Mouse (Mus musculus) testis, adult 2 months (tissue): ENCODE measurements at regions not wholly inside any gene's neighbourhood (a gene's known extent, or its start where the extent isn't known, plus 50 kb on each side); places are given as distances from the start of the nearest gene placed in this dataset.

Experiments
- H3K27ac ChIP-seq: fragments of 200-500 bp; 2 replicates; pipeline ENCODE4 v1.5.1; 2012; ENCODE audit warnings: low read depth, low read length; ENCODE audit not compliant: control insufficient read depth, insufficient read depth
- H3K27me3 ChIP-seq: fragments of 200-500 bp; 2 replicates; pipeline ENCODE4 v1.6.1; 2012; ENCODE audit warnings: mild to moderate bottlenecking, low read length, moderate library complexity; ENCODE audit not compliant: control insufficient read depth, insufficient read depth
- H3K36me3 ChIP-seq: fragments of 200-500 bp; 2 replicates; pipeline ENCODE4 v1.6.1; 2012; ENCODE audit warnings: mild to moderate bottlenecking, low read length; ENCODE audit not compliant: control insufficient read depth, insufficient read depth
- H3K4me1 ChIP-seq: fragments of 200-500 bp; 2 replicates; pipeline ENCODE4 v1.6.1; 2012; ENCODE audit warnings: low read length; ENCODE audit not compliant: control insufficient read depth, insufficient read depth
- H3K4me3 ChIP-seq: fragments of 200-500 bp; 2 replicates; pipeline ENCODE4 v1.5.1; 2012; ENCODE audit warnings: low read depth, mild to moderate bottlenecking, low read length, moderate library complexity, mixed read lengths; ENCODE audit not compliant: control insufficient read depth
- CTCF ChIP-seq: fragments of 200-500 bp; IDR thresholded peaks from 2 replicates; pipeline ENCODE4 v1.5.1; 2012; ENCODE audit warnings: low read depth, mild to moderate bottlenecking, inconsistent platforms, low read length, moderate library complexity; ENCODE audit not compliant: control insufficient read depth, insufficient read depth, insufficient replicate concordance
- POLR2A ChIP-seq: fragments of 200-500 bp; IDR thresholded peaks from 2 replicates; pipeline ENCODE4 v1.6.1; 2012; ENCODE audit warnings: low read depth, mild to moderate bottlenecking, inconsistent platforms, low read length, moderate library complexity; ENCODE audit not compliant: control insufficient read depth

DNA sequence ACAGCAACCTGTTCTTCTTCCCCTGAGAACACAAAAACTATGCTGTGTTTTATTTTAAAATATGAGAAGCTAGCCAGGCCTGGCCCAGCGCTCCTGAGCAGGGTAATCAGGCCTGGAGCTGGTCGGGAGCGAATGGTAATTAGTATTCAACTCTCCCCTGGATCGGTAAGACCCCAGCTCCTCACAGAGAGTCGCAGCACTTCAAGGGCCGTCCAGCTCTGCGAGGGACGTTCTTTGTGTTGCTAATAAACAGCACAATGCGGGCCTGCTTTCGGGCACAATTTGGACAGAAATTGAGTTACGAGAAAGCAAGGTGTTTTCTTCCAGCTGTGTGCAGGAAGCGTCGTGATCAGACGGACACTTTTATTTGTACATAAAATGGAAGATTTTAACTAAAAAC lies 69.5 kb upstream of the Spaca7 start:
- TF ChIP-seq POLR2A (no peak), CTCF (no peak)
- Histone ChIP-seq H3K27ac (no peak overlapping the region), H3K4me1 (peaks cover 5% of the 10 kb centered on the region), H3K36me3 (no peaks in the 10 kb centered on the region), H3K4me3 (peak overlapping the region; percentile 26), H3K27me3 (no peaks in the 10 kb centered on the region)

DNA sequence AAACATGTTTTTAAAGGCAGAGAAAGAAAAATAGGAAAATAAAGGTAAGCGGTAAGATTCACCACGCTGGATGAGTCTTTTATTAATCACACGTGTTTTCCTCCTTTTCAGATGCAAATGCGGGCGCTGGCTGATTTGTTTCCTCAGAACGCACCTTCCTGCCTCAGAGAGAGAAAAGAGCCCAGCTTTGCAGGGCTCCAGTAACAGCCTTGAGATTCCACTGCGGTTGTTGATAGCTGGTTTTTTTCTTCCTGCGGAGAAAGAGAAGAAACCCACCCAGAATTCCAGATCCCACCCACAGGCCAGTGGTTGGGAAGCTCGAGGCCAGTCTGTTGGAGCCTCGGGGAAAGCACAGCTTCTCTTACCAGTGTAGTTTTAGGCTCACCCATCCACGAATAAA lies 68.6 kb upstream of the Spaca7 start:
- no peak for TF ChIP-seq POLR2A
- TF ChIP-seq CTCF, result no peak
- peaks cover 5% of the 10 kb centered on the region for H3K4me1 ChIP-seq
- no peaks in the 10 kb centered on the region for H3K36me3 ChIP-seq
- no peak overlapping the region for H3K4me3 ChIP-seq
- no peak overlapping the region for H3K27ac ChIP-seq
- no peaks in the 10 kb centered on the region for H3K27me3 ChIP-seq

DNA sequence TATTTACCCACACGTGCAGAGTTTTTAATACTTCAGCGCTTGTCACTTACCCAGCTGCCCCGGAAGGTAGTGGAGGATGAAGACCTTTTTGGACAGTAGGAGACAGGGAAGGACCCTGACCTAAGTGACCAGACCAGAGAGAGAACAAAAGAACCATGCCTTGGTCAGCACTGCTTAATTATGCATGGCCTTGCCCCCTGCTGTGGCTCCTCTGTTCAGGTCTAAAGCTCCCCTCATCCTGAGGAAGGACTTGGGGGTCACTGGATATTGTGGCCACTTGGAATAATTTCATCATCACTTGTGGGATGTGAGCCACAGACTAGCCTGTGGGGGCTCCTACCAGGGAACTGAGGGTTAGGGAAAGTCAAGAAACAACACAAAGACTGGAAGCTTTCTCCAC lies 68.1 kb upstream of the Spaca7 start:
- Histone ChIP-seq H3K4me3 (no peak overlapping the region), H3K27ac (no peak overlapping the region), H3K4me1 (peaks cover 5% of the 10 kb centered on the region), H3K36me3 (no peaks in the 10 kb centered on the region), H3K27me3 (no peaks in the 10 kb centered on the region)
- TF ChIP-seq CTCF, result no peak
- TF ChIP-seq POLR2A, result no peak

DNA sequence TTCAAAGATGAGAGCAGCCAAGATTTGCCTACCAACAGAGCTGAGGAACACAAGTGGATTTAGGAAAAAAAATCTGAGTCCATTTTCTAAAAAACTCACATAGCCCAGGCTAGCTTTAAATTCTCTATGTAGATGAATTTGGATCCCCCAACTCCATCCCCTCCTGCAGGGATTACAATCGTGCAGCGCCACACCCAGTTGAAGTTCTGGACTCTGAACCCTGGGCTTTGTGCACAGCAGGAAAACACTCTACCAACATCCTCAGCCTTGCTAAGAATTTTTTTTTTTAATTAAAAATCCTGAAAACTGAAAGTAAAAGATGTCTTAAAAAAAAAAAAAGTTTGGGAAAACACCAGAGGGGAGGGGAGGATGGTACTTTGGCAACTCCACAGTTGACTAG lies 62.6 kb upstream of the Spaca7 start:
- Histone ChIP-seq H3K4me1 (no peaks in the 10 kb centered on the region), H3K36me3 (no peaks in the 10 kb centered on the region), H3K27ac (no peak overlapping the region), H3K4me3 (no peak overlapping the region), H3K27me3 (no peaks in the 10 kb centered on the region)
- TF ChIP-seq POLR2A, result no peak
- no peak for TF ChIP-seq CTCF

DNA sequence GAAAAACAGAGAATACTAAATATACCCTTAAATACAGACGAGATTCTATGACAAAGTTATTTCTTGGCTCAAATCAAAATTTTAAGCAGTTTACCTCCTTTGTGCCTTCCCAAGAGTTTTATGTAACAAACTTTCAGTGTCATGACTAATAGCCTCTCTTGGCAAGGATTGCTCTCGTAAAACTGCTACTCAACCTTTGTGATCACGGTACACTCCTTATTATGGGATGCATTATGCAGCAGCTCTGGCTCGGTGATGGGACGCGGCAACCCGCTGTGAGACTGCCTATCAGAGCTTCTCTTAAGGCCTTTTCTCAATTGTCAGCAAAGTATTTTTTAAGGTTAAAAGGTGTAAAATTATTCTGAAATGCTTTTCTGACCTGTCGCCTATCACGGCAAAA lies 59.8 kb upstream of the Spaca7 start:
- Histone ChIP-seq H3K27me3 (no peaks in the 10 kb centered on the region), H3K27ac (no peak overlapping the region), H3K4me1 (no peaks in the 10 kb centered on the region), H3K4me3 (no peak overlapping the region), H3K36me3 (no peaks in the 10 kb centered on the region)
- TF ChIP-seq CTCF, result no peak
- no peak for TF ChIP-seq POLR2A

DNA sequence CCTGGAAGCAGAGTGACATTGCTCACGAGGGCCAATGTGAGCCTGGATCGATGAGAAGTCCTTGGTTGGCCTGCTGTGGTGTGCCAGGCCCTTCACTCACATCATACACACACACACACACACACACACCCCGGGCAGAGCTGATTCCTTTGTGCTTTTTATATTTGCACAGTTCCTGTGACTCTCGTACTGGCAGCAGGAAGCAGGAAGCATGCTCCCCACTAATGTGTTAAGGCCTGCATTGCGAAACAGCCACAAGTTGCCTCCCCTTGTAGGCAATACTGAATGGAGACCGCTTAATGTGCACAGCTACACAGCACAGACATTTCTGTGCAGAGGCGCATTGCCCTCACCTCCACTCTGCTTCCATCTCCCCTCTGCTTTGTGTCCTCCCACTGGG lies 58.7 kb upstream of the Spaca7 start:
- no peak overlapping the region for H3K27ac ChIP-seq

DNA sequence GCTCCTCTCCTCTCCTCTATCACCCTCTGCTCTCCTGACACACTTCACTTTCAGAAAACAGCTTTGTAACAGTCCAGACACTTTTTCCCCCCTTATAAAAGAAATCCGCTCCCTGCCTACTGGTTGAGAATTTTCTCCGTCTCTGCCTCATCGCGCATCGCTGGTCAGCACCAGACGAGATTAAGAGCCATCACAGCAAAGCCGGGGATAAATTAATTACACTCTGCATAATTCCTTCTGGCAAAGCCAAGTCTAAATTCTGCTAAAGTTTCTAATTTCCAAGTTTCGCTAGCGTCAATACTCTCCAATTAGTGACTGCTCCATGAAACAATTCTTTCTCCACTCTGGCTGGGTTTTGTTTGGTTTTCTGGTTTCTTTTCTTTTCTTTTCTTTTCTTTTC lies 51.2 kb upstream of the Spaca7 start:
- H3K36me3 ChIP-seq, result no peaks in the 10 kb centered on the region
- H3K27me3 ChIP-seq, result no peaks in the 10 kb centered on the region
- H3K4me1 ChIP-seq, result no peaks in the 10 kb centered on the region
- TF ChIP-seq POLR2A (no peak), CTCF (no peak)
- no peak overlapping the region for H3K4me3 ChIP-seq
- no peak overlapping the region for H3K27ac ChIP-seq

More for the DNA sequence above, 58.7 kb upstream of the Spaca7 start:
- H3K4me1 ChIP-seq, result no peaks in the 10 kb centered on the region
- TF ChIP-seq POLR2A (no peak), CTCF (no peak)
- H3K4me3 ChIP-seq, result no peak overlapping the region
- H3K27me3 ChIP-seq, result no peaks in the 10 kb centered on the region
- no peaks in the 10 kb centered on the region for H3K36me3 ChIP-seq
